Mouse (Mus musculus): ENCODE data around the gene Tmem239. TPM values are rescaled to one million over a fixed set of nuclear protein-coding genes. Genes with fewer than 3 reads are reported as not detected.

Gene Tmem239
- polyA plus RNA-seq (2015; fragmentation: Nextera tagmentation; extraction: Ambion mirVana): not detected in 2 replicates

DNA sequence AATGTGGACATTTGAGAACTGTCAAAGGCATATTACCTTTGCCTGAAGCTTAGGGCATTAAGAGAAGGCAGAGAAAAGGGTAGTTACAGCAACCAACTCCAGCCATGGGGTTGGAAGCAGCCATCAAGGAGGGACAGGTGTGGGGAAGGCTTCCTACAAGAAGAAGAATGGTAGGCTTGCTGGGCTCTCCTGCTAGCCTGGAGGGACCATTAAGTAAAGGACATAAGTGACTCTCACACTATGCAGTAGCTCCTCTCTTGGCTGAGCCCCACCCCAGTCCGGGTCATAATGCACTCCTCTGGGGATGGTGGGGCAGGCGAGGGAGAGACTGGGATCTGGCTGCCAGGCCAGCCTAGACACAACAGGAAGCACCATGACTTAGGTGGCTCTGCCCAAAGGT is at the start of gene Tmem239:
Gene Tmem239, plus strand, starts transcription at position 301 of the 400 bp plus-strand sequence.

DNA sequence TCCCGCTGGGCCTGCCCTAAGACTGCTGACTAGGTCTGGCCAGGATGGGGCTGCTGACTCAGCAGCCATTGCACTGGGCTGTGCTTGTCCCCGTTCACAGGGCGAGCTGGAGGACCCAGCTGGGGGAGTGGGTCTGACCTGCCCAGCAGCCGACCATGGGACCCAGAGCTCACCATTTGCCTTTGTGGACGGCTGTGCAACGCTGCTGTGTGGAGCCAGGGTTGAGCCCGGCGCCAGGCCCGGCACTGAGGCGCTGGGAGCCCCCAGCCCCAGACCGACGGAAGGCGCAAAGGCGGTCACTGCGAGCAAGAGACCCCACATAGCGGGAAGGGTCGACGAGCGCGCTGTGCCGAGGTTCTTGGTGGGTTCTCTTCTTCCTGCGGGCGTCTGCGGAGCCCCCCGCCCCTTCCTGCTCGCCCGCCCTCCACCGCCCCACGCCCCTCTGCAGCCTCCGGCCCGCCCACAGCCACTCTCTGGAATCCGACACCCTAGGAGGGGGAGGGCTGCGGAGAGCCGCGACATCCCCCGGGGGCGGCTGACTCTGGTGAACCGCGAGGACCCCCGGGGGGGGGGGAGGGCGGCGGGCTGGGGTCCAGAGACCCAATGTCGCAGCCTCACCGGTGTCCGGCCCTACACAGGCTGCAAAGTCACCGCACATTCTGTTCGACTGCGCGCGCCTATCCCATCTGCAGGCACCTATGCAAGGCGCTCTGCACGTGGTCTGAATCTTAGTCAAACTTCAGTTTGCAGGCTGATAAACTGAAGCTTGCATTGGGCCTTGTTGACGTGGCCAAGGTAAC is 8.9 kb upstream of the Tmem239 start, which contains the start of gene Cpxm1:
Gene Cpxm1, minus strand, starts transcription at position 389 of the 800 bp plus-strand sequence.

DNA sequence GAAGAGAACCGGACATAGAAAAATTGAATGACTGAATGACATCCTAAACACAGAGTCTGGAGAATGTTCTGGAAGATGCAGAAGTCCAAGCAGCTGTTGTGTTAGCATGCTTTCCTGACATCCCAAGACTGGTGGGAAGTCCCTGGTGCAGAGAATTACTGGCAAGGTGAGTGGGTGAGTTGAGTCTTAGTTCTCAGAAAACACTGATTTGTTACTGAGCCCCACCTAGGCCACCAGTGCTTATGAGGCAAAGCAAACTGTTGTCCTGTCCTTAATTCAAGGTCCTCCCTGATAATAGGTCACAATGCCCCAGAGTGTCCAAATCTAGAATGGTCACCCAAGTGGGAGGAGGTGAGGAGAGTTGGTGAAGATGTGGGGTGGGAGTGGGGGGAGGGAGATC is 1.3 kb upstream of the Tmem239 start, which contains the start of the genes Gm28372 and 1700020A23Rik:
Gene Gm28372, plus strand, starts transcription at position 301 of the 400 bp plus-strand sequence.
Gene 1700020A23Rik, plus strand, starts transcription at position 321 of the 400 bp plus-strand sequence.

DNA sequence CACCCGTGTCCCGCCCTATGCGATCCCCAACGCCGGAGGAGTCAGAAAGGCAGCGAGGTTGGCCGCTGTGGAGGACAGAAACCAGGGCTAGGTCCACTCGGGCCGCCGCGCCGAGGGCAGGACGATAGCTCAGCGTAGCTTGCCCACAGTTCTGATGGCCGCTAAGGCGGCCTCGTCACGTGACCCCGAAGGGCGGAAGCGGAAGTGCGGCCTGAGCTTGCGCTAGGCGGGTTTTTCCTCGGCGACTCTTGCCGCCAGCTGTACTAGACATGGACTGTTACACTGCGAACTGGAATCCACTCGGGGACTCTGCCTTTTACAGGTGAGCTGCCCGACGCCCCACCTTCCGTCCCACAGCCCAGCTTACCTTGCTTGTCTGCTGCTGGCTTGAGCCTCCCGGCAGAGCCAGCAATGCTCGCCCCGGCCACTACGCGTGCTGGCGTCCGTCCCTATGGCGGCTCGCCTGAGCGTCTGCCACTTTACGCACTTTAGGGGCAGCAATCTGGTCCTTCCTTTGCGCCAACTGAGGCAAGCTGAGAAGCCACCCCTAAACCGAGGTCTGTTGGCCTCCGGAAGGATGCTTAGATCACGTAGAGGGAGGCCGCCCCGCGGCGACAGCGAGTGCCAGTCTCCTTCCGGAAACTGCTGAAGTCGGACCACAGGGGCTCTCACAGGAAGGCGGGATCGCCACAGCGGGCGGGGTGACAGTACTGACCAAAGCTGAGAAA is 18.0 kb downstream of the Tmem239 start, which contains the start of the genes Vps16 and Pced1a:
Gene Vps16, plus strand, starts transcription at position 214 of the 728 bp plus-strand sequence.
Gene Pced1a, minus strand, starts transcription at position 576 of the 728 bp plus-strand sequence.

DNA sequence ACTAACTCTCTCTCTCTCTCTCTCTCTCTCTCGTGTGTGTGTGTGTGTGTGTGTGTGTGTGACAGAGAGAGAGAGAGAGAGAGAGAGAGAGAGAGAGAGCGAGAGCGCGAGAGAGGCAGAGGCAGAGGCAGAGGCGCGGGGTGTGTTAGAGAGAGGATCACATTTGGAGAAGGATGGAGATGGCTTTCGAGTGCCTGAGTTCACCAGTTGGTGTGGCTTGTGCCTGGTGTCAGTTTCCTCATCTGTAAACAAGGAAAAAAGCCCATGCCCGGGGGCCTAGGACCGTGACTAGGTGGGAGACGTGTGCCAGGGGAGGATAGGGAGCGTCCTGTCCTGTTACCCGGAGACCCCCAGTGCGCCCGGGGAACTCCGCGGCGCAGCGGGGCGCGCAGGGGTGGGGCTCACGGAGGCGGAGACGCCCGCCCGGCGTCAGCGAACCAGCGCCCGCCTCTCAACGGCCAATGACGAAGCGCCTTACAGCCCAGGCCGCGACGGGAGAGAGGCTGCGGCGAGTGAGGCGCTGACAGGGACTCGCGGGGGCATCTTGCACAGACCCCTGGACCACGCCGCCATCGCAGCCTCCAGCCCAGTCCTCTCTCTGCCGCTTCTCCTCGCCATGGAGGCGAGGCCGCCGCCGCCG is 43.6 kb downstream of the Tmem239 start, which contains the start of gene Ptpra:
Gene Ptpra, plus strand, starts transcription at position 485 of the 640 bp plus-strand sequence.

Other genes starting within 250 kb of the Tmem239 start
- gene Snrpb, start 227.1 kb upstream of the Tmem239 start, polyA plus RNA-seq (2015; fragmentation: Nextera tagmentation; extraction: Ambion mirVana): 345 and 359 TPM in 2 replicates
- not detected in 2 replicates for gene Tmc2, start 211.3 kb upstream of the Tmem239 start, polyA plus RNA-seq (2015; fragmentation: Nextera tagmentation; extraction: Ambion mirVana)
- 96.7 and 114 TPM in 2 replicates for gene Nop56, start 132.0 kb upstream of the Tmem239 start, polyA plus RNA-seq (2015; fragmentation: Nextera tagmentation; extraction: Ambion mirVana)
- gene Idh3b, start 121.9 kb upstream of the Tmem239 start, polyA plus RNA-seq (2015; fragmentation: Nextera tagmentation; extraction: Ambion mirVana): 117 and 127 TPM in 2 replicates
- 0.72 and 1.1 TPM in 2 replicates for gene Ebf4, start 111.3 kb upstream of the Tmem239 start, polyA plus RNA-seq (2015; fragmentation: Nextera tagmentation; extraction: Ambion mirVana)
- 10.1 and 15.1 TPM in 2 replicates for gene Cpxm1, start 8.9 kb upstream of the Tmem239 start, polyA plus RNA-seq (2015; fragmentation: Nextera tagmentation; extraction: Ambion mirVana)
- gene Gm28372, start 1.2 kb upstream of the Tmem239 start, polyA plus RNA-seq (2015; fragmentation: Nextera tagmentation; extraction: Ambion mirVana): not detected in 2 replicates
- 0.24 TPM in 1 of 2 replicates, not detected in the other for gene 1700020A23Rik, start 1.2 kb upstream of the Tmem239 start, polyA plus RNA-seq (2015; fragmentation: Nextera tagmentation; extraction: Ambion mirVana)
- gene Vps16, start 17.9 kb downstream of the Tmem239 start, polyA plus RNA-seq (2015; fragmentation: Nextera tagmentation; extraction: Ambion mirVana): 32.2 and 36.0 TPM in 2 replicates
- gene Pced1a, start 18.2 kb downstream of the Tmem239 start, polyA plus RNA-seq (2015; fragmentation: Nextera tagmentation; extraction: Ambion mirVana): 6.5 and 6.7 TPM in 2 replicates
- gene Ptpra, start 43.8 kb downstream of the Tmem239 start, polyA plus RNA-seq (2015; fragmentation: Nextera tagmentation; extraction: Ambion mirVana): 64.1 and 64.4 TPM in 2 replicates
- gene Mrps26, start 157.3 kb downstream of the Tmem239 start, polyA plus RNA-seq (2015; fragmentation: Nextera tagmentation; extraction: Ambion mirVana): 52.4 and 55.8 TPM in 2 replicates
- not detected in 2 replicates for gene Oxt, start 169.7 kb downstream of the Tmem239 start, polyA plus RNA-seq (2015; fragmentation: Nextera tagmentation; extraction: Ambion mirVana)
- gene Avp, start 176.1 kb downstream of the Tmem239 start, polyA plus RNA-seq (2015; fragmentation: Nextera tagmentation; extraction: Ambion mirVana): not detected in 2 replicates
- gene Fastkd5, start 223.5 kb downstream of the Tmem239 start, polyA plus RNA-seq (2015; fragmentation: Nextera tagmentation; extraction: Ambion mirVana): 6.5 and 7.4 TPM in 2 replicates
- 4.3 and 4.9 TPM in 2 replicates for gene Ubox5, start 223.6 kb downstream of the Tmem239 start, polyA plus RNA-seq (2015; fragmentation: Nextera tagmentation; extraction: Ambion mirVana)
- gene Lzts3, start 236.3 kb downstream of the Tmem239 start, polyA plus RNA-seq (2015; fragmentation: Nextera tagmentation; extraction: Ambion mirVana): 1.0 and 1.1 TPM in 2 replicates

All from urinary bladder, postnatal 0 days (tissue).